Mouse (Mus musculus): ENCODE measurements around the gene Slc25a21.

- TF ChIP-seq POLR2A (IDR thresholded peaks at IDR 0.05; ENCODE audit: low read depth, low read length) (no peak), CTCF (IDR thresholded peaks at IDR 0.05; ENCODE audit: extremely low read depth, insufficient read length, insufficient replicate concordance, low read depth, low read length) (no peak)
Measured at GRCm38 (mm10) chr12:56689331-56689730, 507.9 kb downstream of the Slc25a21 start.
